18 mouse cellular contexts compared by ENCODE assay signal in the genomic region with DNA sequence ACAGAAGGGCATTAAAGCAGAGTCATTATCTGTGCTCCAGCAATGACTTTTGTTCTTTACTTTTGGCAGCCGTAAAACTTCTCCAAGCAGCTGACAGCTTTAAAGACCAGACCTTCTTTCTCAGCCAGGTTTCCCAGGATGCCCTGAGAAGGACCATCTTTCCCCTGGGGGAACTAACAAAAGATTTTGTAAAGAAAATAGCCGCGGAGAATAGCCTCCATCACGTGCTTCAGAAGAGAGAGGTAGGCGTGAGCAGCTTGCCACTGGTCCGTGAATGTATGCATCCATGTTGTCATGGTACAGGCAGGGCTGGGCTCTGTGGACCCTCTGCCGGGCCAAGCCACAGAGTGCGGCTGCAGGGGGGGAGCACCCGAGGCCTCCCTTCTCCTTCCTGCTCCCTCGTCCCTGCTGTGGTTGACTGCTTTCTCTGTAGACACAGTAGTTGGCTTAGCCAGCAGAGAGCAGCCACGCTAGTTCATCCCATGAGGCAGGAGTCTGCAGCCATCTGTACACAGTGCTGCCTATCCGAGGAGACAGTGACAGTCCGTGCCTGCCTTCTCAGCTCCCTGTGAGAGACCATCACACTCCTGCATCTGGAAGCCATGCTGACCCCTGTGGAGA. TPM values are rescaled to one million over a fixed set of nuclear protein-coding genes. Genes with fewer than 3 reads are reported as not detected.
A peak's percentile ranks its signal among the peaks of the same experiment; 100 is the strongest.
DNase-seq lines count a peak whose midpoint lies in the region; ATAC-seq lines count a peak whose summit lies in the region.
"Had no signal": no experiment of that assay in that cellular context is flagged by ENCODE, and none has a peak within 500 bp of the region (broad histone marks: within the 10 kb centered on the region; RNA-seq: fewer than 3 reads in every experiment).

No protein-coding gene starts in this region.

- no peak overlapping the region for H3K4me3 ChIP-seq in heart, embryonic 16.5 days (ENCODE audit: low read length)
- no peak overlapping the region for H3K4me3 ChIP-seq in hindbrain, embryonic 12.5 days
- H3K4me3 ChIP-seq in hindbrain, embryonic 16.5 days (ENCODE audit: low read length) = no peak overlapping the region
- H3K4me3 ChIP-seq in neural tube, embryonic 12.5 days = no peak overlapping the region
- H3K4me3 ChIP-seq: embryonic facial prominence, embryonic 10.5 days; layer of hippocampus, adult 2 months; left cerebral cortex, adult 2 months; limb, embryonic 13.5 days; liver, embryonic 15.5 days; myocyte had no signal

- peaks cover 43% of the 10 kb centered on the region for H3K36me3 ChIP-seq in heart, embryonic 16.5 days (ENCODE audit: control insufficient read depth, insufficient read depth)
- peaks cover 66% of the 10 kb centered on the region for H3K36me3 ChIP-seq in hindbrain, embryonic 12.5 days
- peaks cover 23% of the 10 kb centered on the region for H3K36me3 ChIP-seq in hindbrain, embryonic 16.5 days (ENCODE audit: control insufficient read depth, insufficient read depth, low read length)
- peaks cover 61% of the 10 kb centered on the region for H3K36me3 ChIP-seq in neural tube, embryonic 12.5 days

- peaks cover 11% of the 10 kb centered on the region for H3K4me1 ChIP-seq in heart, embryonic 16.5 days (ENCODE audit: control insufficient read depth, insufficient read depth, low read length)
- H3K4me1 ChIP-seq in hindbrain, embryonic 12.5 days = 0 out of 2 replicates have a peak, but pooled peaks cover 13% of the 10 kb centered on the region
- peaks cover 4% of the 10 kb centered on the region; the same call in 1 of the 2 replicates for H3K4me1 ChIP-seq in hindbrain, embryonic 16.5 days (ENCODE audit: control insufficient read depth, insufficient read depth, low read depth, low read length)
- peaks cover 29% of the 10 kb centered on the region for H3K4me1 ChIP-seq in neural tube, embryonic 12.5 days
- H3K4me1 ChIP-seq: embryonic facial prominence, embryonic 10.5 days; limb, embryonic 13.5 days; liver, embryonic 15.5 days had no signal

- H3K9ac ChIP-seq in heart, embryonic 16.5 days (ENCODE audit: low read length) = no peak overlapping the region
- H3K9ac ChIP-seq in hindbrain, embryonic 12.5 days = no peak overlapping the region; the same call in 1 of the 2 replicates
- H3K9ac ChIP-seq in hindbrain, embryonic 16.5 days (ENCODE audit: low read depth, low read length) = no peak overlapping the region
- no peak overlapping the region; the same call in 1 of the 2 replicates for H3K9ac ChIP-seq in neural tube, embryonic 12.5 days
- H3K9ac ChIP-seq: limb, embryonic 13.5 days; liver, embryonic 15.5 days had no signal

- H3K4me2 ChIP-seq in heart, embryonic 16.5 days (ENCODE audit: low read depth, low read length) = no peak overlapping the region
- no peak overlapping the region for H3K4me2 ChIP-seq in hindbrain, embryonic 12.5 days (replicated peaks)
- no peak overlapping the region for H3K4me2 ChIP-seq in hindbrain, embryonic 16.5 days (ENCODE audit: low read length)
- no peak overlapping the region; the same call in 1 of the 2 replicates for H3K4me2 ChIP-seq in neural tube, embryonic 12.5 days (replicated peaks)
- H3K4me2 ChIP-seq: heart, embryonic 11.5 days; limb, embryonic 13.5 days; liver, embryonic 15.5 days had no signal

- H3K9me3 ChIP-seq in heart, embryonic 16.5 days (replicated peaks; ENCODE audit: control insufficient read depth, low read length) = no peaks in the 10 kb centered on the region
- no peaks in the 10 kb centered on the region for H3K9me3 ChIP-seq in hindbrain, embryonic 12.5 days (replicated peaks)
- H3K9me3 ChIP-seq in hindbrain, embryonic 16.5 days (ENCODE audit: control insufficient read depth, low read length) = no peaks in the 10 kb centered on the region
- H3K9me3 ChIP-seq in neural tube, embryonic 12.5 days = no peaks in the 10 kb centered on the region
- H3K9me3 ChIP-seq: embryonic facial prominence, embryonic 10.5 days; G1E; limb, embryonic 13.5 days; liver, embryonic 15.5 days had no signal

- DNase-seq in heart, postnatal 4 days = no peak
- DNase-seq in right cerebral cortex, adult 2 months (ENCODE audit: low spot score in 2 of 2) = no peak
- DNase-seq in heart, postnatal 25 days (ENCODE audit: low spot score) = no peak
- DNase-seq: kidney, adult 18-20 months; kidney, postnatal 10 days; thymus, postnatal 25 days had no signal

- H3K27me3 ChIP-seq in heart, embryonic 16.5 days (ENCODE audit: control insufficient read depth, insufficient read depth, low read length) = no peaks in the 10 kb centered on the region
- no peaks in the 10 kb centered on the region for H3K27me3 ChIP-seq in hindbrain, embryonic 12.5 days
- no peaks in the 10 kb centered on the region for H3K27me3 ChIP-seq in hindbrain, embryonic 16.5 days (replicated peaks; ENCODE audit: control insufficient read depth, insufficient read depth, low read length)
- no peaks in the 10 kb centered on the region for H3K27me3 ChIP-seq in neural tube, embryonic 12.5 days (replicated peaks)
- H3K27me3 ChIP-seq: limb, embryonic 13.5 days; liver, embryonic 15.5 days had no signal

- peak overlapping the region; percentile 47 for H3K27ac ChIP-seq in heart, embryonic 16.5 days (ENCODE audit: low read length)
- H3K27ac ChIP-seq in hindbrain, embryonic 12.5 days = peak overlapping the region; percentile 58
- H3K27ac ChIP-seq in hindbrain, embryonic 16.5 days (ENCODE audit: low read depth, low read length) = peak overlapping the region; percentile 41; the same call in 1 of the 2 replicates
- H3K27ac ChIP-seq in neural tube, embryonic 12.5 days = peak overlapping the region; percentile 39
- H3K27ac ChIP-seq: embryonic facial prominence, embryonic 10.5 days; layer of hippocampus, adult 2 months; left cerebral cortex, adult 2 months; limb, embryonic 13.5 days; liver, embryonic 15.5 days had no signal

- WGBS in heart, embryonic 16.5 days = 79% methylated on average over 13 of the region's 13 CpGs
- 57% methylated on average over 13 of the region's 13 CpGs for WGBS in hindbrain, embryonic 12.5 days
- 39% methylated on average over 13 of the region's 13 CpGs for WGBS in hindbrain, embryonic 16.5 days
- 16% methylated on average over 13 of the region's 13 CpGs for WGBS in neural tube, embryonic 12.5 days

- intact Hi-C loops in heart, postnatal 25 days (cut with DNase I) = no loop called here

- ATAC-seq in heart, embryonic 16.5 days (replicated peaks; ENCODE audit: extremely low read depth, insufficient read depth, low FRiP score) = no peak
- peak; percentile 72 for ATAC-seq in hindbrain, embryonic 12.5 days (ENCODE audit: low FRiP score)
- peak; percentile 84 for ATAC-seq in hindbrain, embryonic 16.5 days
- peak; percentile 92 for ATAC-seq in neural tube, embryonic 12.5 days (ENCODE audit: low FRiP score, low read depth)

RNA-seq across cellular contexts. Expression of a gene that starts 13.5 kb away (rescaled TPM):
- polyA plus RNA-seq in heart, embryonic 16.5 days (2015; fragmentation: Nextera tagmentation; extraction: Ambion mirVana) = 36.3 and 40.5 TPM in 2 replicates
- total RNA-seq in heart, postnatal 4 days (2021) = 10 to 100 TPM; 27.4 to 29.4 TPM
- polyA plus RNA-seq in hindbrain, embryonic 12.5 days (2016; fragmentation: Nextera tagmentation; extraction: Ambion mirVana) = 42.6 and 47.0 TPM in 2 replicates
- 47.6 and 50.3 TPM in 2 replicates for polyA plus RNA-seq in hindbrain, embryonic 16.5 days (2015; fragmentation: Nextera tagmentation; extraction: Ambion mirVana)
- 43.4 and 45.8 TPM in 2 replicates for polyA plus RNA-seq in neural tube, embryonic 12.5 days (2016; fragmentation: Nextera tagmentation; extraction: Ambion mirVana)
- total RNA-seq in heart, postnatal 25 days (2021) = 10 to 100 TPM; 16.4 to 20.7 TPM

RNA-seq across cellular contexts. Expression of a gene that starts 33.1 kb away (rescaled TPM):
- 24.8 and 25.5 TPM in 2 replicates for polyA plus RNA-seq in heart, embryonic 16.5 days (2015; fragmentation: Nextera tagmentation; extraction: Ambion mirVana)
- 10 to 100 TPM; 15.2 to 16.9 TPM for total RNA-seq in heart, postnatal 4 days (2021)
- polyA plus RNA-seq in hindbrain, embryonic 12.5 days (2016; fragmentation: Nextera tagmentation; extraction: Ambion mirVana) = 23.4 and 24.8 TPM in 2 replicates
- 6.2 and 8.3 TPM in 2 replicates for polyA plus RNA-seq in hindbrain, embryonic 16.5 days (2015; fragmentation: Nextera tagmentation; extraction: Ambion mirVana)
- polyA plus RNA-seq in neural tube, embryonic 12.5 days (2016; fragmentation: Nextera tagmentation; extraction: Ambion mirVana) = 24.1 TPM in 2 replicates
- total RNA-seq in heart, postnatal 25 days (2021) = under 1 TPM; 0.34 to 0.39 TPM
